Mouse (Mus musculus) midbrain, embryonic 13.5 days (tissue): ENCODE measurements around the gene Saxo1. TPM values are rescaled to one million over a fixed set of nuclear protein-coding genes. Genes with fewer than 3 reads are reported as not detected.

Experiments used
- ATAC-seq: fragments of 200-750 bp; cut with Nextera tagmentation; 2 replicates; pipeline ENCODE4 v1.8.0; 2017; ENCODE audit warnings: mild to moderate bottlenecking, moderate TSS enrichment, moderate library complexity
- H3K27ac ChIP-seq: fragments of 300-500 bp; sonication (generic); 2 replicates; pipeline ENCODE4 v1.5.1; 2015; ENCODE audit warnings: inconsistent platforms, mild to moderate bottlenecking, moderate library complexity
- H3K27me3 ChIP-seq: fragments of 300-500 bp; sonication (generic); 2 replicates; pipeline ENCODE4 v1.6.1; 2015; ENCODE audit warnings: mild to moderate bottlenecking, inconsistent platforms
- H3K36me3 ChIP-seq: fragments of 300-500 bp; sonication (generic); 2 replicates; pipeline ENCODE4 v1.6.1; 2015; ENCODE audit warnings: mild to moderate bottlenecking, inconsistent platforms
- H3K4me1 ChIP-seq: fragments of 300-500 bp; sonication (generic); replicated peaks from 2 replicates; pipeline ENCODE4 v1.6.1; 2015; ENCODE audit warnings: inconsistent platforms
- H3K4me2 ChIP-seq: fragments of 300-500 bp; sonication (generic); replicated peaks from 2 replicates; pipeline ENCODE4 v1.6.1; 2015; ENCODE audit warnings: moderate library complexity, mild to moderate bottlenecking, inconsistent platforms
- H3K4me3 ChIP-seq: fragments of 300-500 bp; sonication (generic); replicated peaks from 2 replicates; pipeline ENCODE4 v1.5.1; 2015; ENCODE audit warnings: mild to moderate bottlenecking, inconsistent platforms
- H3K9ac ChIP-seq: fragments of 300-500 bp; sonication (generic); replicated peaks from 2 replicates; pipeline ENCODE4 v1.6.1; 2015; ENCODE audit warnings: mild to moderate bottlenecking, inconsistent platforms
- H3K9me3 ChIP-seq: fragments of 300-500 bp; sonication (generic); 2 replicates; pipeline ENCODE4 v1.6.1; 2016; ENCODE audit warnings: mild to moderate bottlenecking, inconsistent platforms
- WGBS: fragments of 180-500 bp; shearing (Covaris S2); methylation state at CpG from one replicate; pipeline ENCODE4 v1.1.7; 2015; 5-methylcytosine and 5-hydroxymethylcytosine counted together
- polyA plus RNA-seq: library from polyadenylated mRNA; unstranded; fragments of >200 nt; fragmentation: Nextera tagmentation; extraction: Ambion mirVana; gene quantifications from 2 replicates; pipeline ENCODE4 v1.2.1, GENCODE M21; 2015

Gene Saxo1
- polyA plus RNA-seq, 1 experiment from 2014 or later = not detected

DNA sequence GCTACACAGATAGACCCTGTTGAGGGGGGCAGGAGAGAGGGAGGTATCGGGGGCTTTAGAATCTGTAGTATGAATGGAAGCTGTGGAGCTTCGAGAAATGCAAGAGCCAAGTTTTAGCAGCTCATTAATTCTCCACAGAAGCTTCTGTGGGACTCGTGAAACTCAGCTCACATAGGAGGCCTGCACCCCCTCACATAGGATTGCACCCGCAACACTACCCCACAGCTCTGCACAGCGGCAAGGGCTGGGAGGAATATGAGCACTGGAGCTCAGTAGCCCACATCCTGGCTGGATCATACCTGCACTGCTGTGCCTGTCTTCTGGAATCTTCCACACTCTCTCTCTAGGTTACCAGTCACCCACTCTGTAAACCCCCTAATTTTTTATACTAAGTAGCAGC, 34.4 kb downstream of the Saxo1 start:
- no peaks in the 10 kb centered on the region for H3K36me3 ChIP-seq
- H3K27ac ChIP-seq = no peak overlapping the region
- H3K27me3 ChIP-seq = no peaks in the 10 kb centered on the region
- H3K4me2 ChIP-seq = no peak overlapping the region
- H3K4me3 ChIP-seq = no peak overlapping the region
- H3K9ac ChIP-seq = no peak overlapping the region
- no peaks in the 10 kb centered on the region for H3K4me1 ChIP-seq
- no peaks in the 10 kb centered on the region; the same call in 1 of the 2 replicates for H3K9me3 ChIP-seq
- WGBS = 80% methylated on average over 5 of the region's 5 CpGs
- no peak for ATAC-seq

DNA sequence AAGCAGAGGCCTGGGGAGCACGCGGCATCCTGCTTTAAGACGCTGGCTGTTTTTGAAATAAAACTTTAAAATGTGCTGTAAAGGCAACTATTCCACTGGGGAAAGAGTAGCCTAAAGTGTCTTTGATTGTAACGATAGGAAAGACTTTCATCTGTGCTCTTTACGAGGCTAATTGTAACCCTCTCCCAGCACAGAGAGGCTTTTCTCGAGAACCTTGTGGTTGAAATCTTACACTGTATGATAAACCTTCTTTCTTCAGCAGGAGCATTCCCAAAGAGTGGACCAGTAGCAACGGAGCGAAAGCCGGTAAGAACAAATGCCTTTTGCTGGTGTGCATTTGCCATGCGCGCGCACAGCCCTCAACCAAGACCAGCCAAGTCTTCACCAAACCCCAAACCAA, 37.4 kb downstream of the Saxo1 start:
- no peak overlapping the region for H3K4me2 ChIP-seq
- H3K9ac ChIP-seq = no peak overlapping the region
- no peak for ATAC-seq
- WGBS = 92% methylated on average over 12 of the region's 12 CpGs
- no peak overlapping the region for H3K27ac ChIP-seq
- H3K4me3 ChIP-seq = no peak overlapping the region
- H3K36me3 ChIP-seq = no peaks in the 10 kb centered on the region
- no peaks in the 10 kb centered on the region for H3K4me1 ChIP-seq
- H3K9me3 ChIP-seq = no peaks in the 10 kb centered on the region; the same call in 1 of the 2 replicates
- no peaks in the 10 kb centered on the region for H3K27me3 ChIP-seq

DNA sequence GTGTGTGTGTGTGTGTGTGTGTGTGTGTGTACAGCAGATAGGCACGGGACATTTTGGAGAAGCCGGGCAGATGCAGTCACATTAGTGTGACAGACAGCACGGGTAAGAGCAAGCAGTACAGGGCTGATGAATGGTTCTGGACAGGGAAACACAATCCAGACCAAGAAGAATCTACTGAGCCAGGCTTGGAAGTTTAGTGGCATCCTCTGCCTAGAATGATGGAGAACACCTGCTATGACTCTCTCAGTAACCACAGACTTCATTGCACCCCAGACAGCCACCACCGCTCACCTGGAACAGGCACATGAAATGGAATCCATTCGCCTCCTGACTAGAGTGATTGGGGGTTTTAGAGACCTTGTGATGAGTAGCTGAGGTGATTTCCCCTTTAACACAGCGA, 38.2 kb downstream of the Saxo1 start:
- Histone ChIP-seq H3K4me1 (no peaks in the 10 kb centered on the region), H3K9me3 (no peaks in the 10 kb centered on the region; the same call in 1 of the 2 replicates), H3K9ac (no peak overlapping the region), H3K4me3 (no peak overlapping the region), H3K27ac (no peak overlapping the region), H3K4me2 (no peak overlapping the region), H3K27me3 (no peaks in the 10 kb centered on the region), H3K36me3 (no peaks in the 10 kb centered on the region)
- ATAC-seq = no peak
- WGBS = 89% methylated on average over 6 of the region's 6 CpGs

DNA sequence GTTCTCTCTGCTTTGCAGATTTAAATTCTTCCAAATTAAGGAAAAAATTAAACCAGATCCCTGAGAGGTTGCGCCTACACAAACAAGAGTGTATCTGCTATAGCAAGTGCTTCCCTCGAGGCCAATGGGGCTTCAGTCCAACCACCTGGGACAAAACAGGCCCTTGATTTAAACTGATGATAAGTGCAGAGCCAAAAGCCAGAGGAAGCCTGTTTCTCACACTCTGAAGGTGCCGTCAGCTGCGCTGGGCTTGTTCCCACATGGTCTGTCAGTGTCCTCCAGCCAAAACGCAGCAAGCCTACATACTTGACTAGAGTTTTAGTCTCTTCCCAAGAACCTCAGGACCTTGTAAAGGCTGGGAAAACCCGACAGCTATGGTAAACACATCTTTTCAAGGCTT, 53.5 kb downstream of the Saxo1 start:
- no peak overlapping the region for H3K9ac ChIP-seq
- H3K4me2 ChIP-seq = no peak overlapping the region
- ATAC-seq = no peak
- no peaks in the 10 kb centered on the region for H3K4me1 ChIP-seq
- H3K27ac ChIP-seq = no peak overlapping the region
- H3K9me3 ChIP-seq = no peaks in the 10 kb centered on the region
- no peak overlapping the region for H3K4me3 ChIP-seq
- no peaks in the 10 kb centered on the region for H3K27me3 ChIP-seq
- WGBS = 85% methylated on average over 6 of the region's 6 CpGs
- no peaks in the 10 kb centered on the region for H3K36me3 ChIP-seq

DNA sequence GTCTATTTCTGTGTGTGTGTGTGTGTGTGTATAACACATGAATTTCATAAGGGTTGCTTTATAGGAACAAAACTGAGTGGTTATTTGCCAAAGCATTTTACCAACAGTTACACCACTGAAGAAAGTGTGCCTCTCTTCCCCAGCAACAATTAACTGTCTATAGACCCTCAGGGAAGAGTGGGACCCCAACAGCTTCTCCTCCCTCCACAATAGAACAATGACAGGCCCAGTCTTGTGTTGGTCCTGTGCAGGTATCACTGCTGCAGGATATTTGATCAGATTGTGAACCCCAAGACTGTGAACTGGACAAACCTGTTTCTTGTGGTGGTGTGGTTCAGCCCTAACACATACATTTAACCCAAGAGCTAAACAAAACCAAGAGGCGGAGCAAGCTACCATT, 58.6 kb downstream of the Saxo1 start:
- Histone ChIP-seq H3K27ac (no peak overlapping the region), H3K9me3 (no peaks in the 10 kb centered on the region), H3K36me3 (no peaks in the 10 kb centered on the region), H3K4me2 (no peak overlapping the region), H3K4me1 (no peaks in the 10 kb centered on the region), H3K4me3 (no peak overlapping the region), H3K27me3 (no peaks in the 10 kb centered on the region), H3K9ac (no peak overlapping the region)
- WGBS = 91% methylated on average over 1 of the region's 1 CpGs
- no peak for ATAC-seq

DNA sequence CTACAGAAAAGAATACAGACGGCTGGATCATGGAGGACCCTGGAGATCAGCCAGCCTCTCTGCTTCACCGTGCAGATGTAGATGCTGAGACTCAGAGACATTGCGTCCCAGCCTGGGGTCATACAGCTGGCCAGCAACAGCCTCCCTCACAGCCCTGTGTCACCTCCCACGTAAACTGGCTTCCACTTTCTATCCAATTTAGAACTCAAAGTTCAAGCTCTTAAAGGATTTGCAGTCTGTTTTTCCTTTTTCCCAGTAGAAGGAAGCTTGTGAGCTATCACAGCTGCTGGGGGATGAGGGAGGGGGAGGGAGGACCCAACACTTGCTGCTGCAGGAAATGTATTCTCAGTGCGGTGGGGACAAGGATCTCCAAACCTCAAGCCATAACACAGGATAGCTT, 59.4 kb downstream of the Saxo1 start:
- no peak overlapping the region for H3K4me2 ChIP-seq
- no peaks in the 10 kb centered on the region for H3K36me3 ChIP-seq
- H3K27me3 ChIP-seq = no peaks in the 10 kb centered on the region
- H3K27ac ChIP-seq = no peak overlapping the region
- H3K9me3 ChIP-seq = no peaks in the 10 kb centered on the region
- no peak overlapping the region for H3K4me3 ChIP-seq
- H3K4me1 ChIP-seq = no peaks in the 10 kb centered on the region
- no peak for ATAC-seq
- no peak overlapping the region for H3K9ac ChIP-seq
- 81% methylated on average over 5 of the region's 5 CpGs for WGBS

DNA sequence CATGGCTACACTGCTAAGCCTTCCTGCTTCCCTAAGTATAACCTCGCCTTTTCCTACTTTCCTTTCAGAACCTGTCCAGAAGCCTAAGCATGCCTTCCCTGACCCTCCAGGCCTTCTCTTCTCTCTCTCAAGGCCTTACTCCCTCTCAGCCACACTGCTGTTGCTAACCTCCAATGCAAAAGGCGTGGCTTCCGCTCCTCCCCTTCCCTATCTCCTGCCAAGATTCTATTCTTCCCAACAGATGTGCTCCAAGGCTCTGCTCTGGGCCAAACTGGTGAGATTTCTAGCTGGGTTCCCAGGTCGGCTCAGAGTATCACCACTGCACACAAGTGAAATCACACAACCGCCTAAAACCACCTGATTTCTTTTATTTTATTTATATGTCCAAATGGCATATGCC, 69.0 kb downstream of the Saxo1 start:
- Histone ChIP-seq H3K9ac (no peak overlapping the region), H3K4me2 (no peak overlapping the region), H3K9me3 (no peaks in the 10 kb centered on the region), H3K27me3 (no peaks in the 10 kb centered on the region), H3K4me3 (no peak overlapping the region), H3K36me3 (no peaks in the 10 kb centered on the region), H3K27ac (no peak overlapping the region), H3K4me1 (no peaks in the 10 kb centered on the region)
- 88% methylated on average over 5 of the region's 5 CpGs for WGBS
- ATAC-seq = no peak

DNA sequence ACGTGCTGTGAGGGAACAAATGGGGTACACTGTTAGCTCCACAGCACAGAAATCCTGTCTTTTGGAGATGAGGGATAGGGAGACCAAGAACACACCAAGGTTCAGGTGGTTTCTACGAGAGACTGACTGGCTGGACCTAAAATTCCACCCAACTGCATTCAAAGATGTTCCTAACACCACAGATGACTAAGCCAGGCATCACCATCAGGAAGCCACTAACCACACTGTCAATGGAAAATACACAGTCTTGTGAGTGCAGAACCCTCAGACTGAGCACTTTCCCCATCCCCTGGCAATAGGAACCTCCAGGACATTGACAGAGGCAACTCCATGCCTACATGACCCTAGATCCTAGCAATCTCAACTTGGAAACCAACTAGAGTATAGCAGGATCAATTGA, 71.2 kb downstream of the Saxo1 start:
- ATAC-seq = no peak
- Histone ChIP-seq H3K4me1 (no peaks in the 10 kb centered on the region), H3K27me3 (no peaks in the 10 kb centered on the region), H3K27ac (no peak overlapping the region), H3K36me3 (no peaks in the 10 kb centered on the region), H3K9ac (no peak overlapping the region), H3K4me3 (no peak overlapping the region), H3K9me3 (no peaks in the 10 kb centered on the region), H3K4me2 (no peak overlapping the region)
- 84% methylated on average over 2 of the region's 2 CpGs for WGBS

DNA sequence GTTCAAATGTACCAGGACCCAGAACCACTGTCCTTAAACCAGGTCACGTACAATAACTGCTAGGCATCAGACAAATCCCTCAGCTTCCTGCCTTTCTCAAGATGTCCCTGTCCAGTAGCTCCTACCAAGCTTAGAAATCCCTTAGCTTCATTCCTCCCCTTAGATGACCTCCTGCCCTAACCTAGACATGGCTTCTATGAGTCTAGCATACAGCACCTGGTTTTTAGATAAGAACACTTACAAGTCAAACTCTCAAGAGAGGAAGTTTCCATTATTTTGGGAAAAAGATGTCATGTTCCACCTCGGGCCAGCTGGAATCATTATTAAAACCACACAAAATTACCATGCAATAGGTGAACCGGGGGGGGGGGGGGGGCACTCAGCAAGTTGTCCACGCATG, 71.6 kb downstream of the Saxo1 start:
- Histone ChIP-seq H3K9ac (no peak overlapping the region), H3K27me3 (no peaks in the 10 kb centered on the region), H3K27ac (no peak overlapping the region), H3K4me2 (no peak overlapping the region), H3K36me3 (no peaks in the 10 kb centered on the region), H3K9me3 (no peaks in the 10 kb centered on the region), H3K4me3 (no peak overlapping the region), H3K4me1 (no peaks in the 10 kb centered on the region)
- WGBS = 91% methylated on average over 4 of the region's 4 CpGs
- ATAC-seq = no peak

DNA sequence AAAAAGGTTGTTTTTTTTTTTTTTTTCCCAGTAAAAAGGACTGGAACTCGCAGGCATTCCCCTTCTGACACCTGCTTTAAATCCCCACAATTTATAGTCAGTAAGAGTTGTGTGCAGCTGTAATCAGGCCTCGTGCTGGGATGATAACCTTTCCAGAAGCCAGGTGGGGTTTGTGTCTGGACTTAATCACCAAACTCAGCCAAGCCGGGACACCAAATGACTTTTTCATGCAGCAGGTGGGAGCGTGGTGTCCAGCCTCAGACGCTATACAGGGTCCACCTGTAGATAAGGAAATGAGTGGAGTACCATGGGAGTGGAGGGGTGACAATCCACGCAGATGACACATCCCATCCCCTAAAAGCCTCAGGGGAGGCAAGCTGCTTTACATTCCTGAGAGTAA, 73.1 kb downstream of the Saxo1 start:
- no peaks in the 10 kb centered on the region for H3K36me3 ChIP-seq
- no peaks in the 10 kb centered on the region for H3K27me3 ChIP-seq
- no peak overlapping the region for H3K27ac ChIP-seq
- WGBS = 85% methylated on average over 6 of the region's 6 CpGs
- H3K4me3 ChIP-seq = no peak overlapping the region
- H3K9me3 ChIP-seq = no peaks in the 10 kb centered on the region
- H3K9ac ChIP-seq = no peak overlapping the region
- H3K4me2 ChIP-seq = no peak overlapping the region
- ATAC-seq = no peak
- no peaks in the 10 kb centered on the region for H3K4me1 ChIP-seq

DNA sequence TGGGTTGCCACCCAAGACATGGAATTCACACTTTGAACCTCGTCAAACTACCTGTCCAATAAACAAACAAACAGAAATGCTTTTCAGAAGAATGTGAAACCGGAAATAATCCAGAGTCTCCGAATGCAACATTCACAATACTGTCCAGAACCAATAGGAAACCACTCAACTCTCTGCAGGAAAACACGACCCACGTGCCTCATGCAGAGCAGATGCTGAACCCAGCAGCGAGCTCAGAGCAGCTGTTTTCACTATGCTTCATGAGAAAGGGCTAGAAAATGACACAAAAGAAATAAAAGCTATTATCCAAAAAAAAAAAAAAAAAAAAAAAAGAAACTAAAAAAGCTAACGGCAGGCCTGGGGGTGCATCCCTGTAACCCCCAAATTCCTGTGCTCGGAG, 74.4 kb downstream of the Saxo1 start:
- no peak for ATAC-seq
- Histone ChIP-seq H3K4me2 (no peak overlapping the region), H3K4me3 (no peak overlapping the region), H3K9ac (no peak overlapping the region), H3K4me1 (no peaks in the 10 kb centered on the region), H3K27me3 (no peaks in the 10 kb centered on the region), H3K36me3 (no peaks in the 10 kb centered on the region), H3K9me3 (no peaks in the 10 kb centered on the region), H3K27ac (no peak overlapping the region)
- WGBS = 70% methylated on average over 8 of the region's 8 CpGs

DNA sequence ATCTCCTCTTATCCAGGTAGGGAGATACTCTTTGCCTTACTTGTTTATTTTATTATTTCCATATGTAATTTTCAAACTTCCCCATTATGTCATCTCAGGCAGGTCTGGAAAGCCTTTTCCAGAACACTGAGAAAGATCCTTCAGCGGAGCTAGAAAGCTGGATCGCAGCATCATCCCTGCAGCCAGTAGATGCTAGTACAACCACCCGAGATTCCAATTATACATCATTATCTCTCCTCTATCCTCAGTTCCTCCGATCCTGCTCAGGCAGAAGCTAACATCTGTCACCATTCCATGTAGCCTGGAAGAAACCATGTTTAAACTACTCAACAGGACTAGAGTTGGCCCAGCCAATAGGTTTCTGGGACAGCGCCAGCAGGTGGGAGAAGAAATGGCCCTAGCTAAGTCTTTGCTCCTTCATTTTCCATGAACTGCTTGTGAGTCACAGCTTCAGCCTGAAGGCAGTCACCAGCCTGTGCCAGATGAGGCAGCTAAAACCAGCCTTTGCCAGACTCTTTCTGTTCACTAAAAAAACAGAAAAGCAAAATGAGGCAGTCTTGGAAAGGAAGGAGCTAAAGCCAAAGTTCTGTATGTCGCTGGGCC, 75.0 kb downstream of the Saxo1 start:
- no peaks in the 10 kb centered on the region for H3K9me3 ChIP-seq
- WGBS = 93% methylated on average over 6 of the region's 6 CpGs
- no peaks in the 10 kb centered on the region for H3K36me3 ChIP-seq
- H3K27ac ChIP-seq = no peak overlapping the region
- no peaks in the 10 kb centered on the region for H3K4me1 ChIP-seq
- H3K4me3 ChIP-seq = no peak overlapping the region
- H3K27me3 ChIP-seq = no peaks in the 10 kb centered on the region
- ATAC-seq = no peak
- H3K9ac ChIP-seq = no peak overlapping the region
- no peak overlapping the region for H3K4me2 ChIP-seq

DNA sequence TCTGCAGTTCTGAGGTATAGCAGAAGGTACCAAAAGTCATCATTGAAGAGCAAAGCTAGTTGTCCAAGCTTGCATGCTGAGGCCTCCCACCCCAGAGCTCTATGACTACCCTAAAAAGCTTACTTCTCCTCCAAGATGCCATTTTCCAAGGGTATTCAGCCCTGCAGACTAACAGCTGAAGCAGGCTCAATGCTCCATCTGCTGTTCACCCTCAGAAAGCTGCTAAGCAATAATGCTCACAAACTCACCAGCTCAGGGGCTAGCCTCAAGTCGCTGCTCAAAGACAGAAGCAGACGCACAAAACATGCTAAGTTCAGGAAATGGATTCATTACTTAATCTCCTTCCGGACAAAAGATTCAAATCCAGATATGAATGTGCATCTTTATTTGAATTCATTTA, 77.2 kb downstream of the Saxo1 start:
- H3K36me3 ChIP-seq = no peaks in the 10 kb centered on the region
- H3K9ac ChIP-seq = no peak overlapping the region
- H3K27me3 ChIP-seq = no peaks in the 10 kb centered on the region
- H3K4me2 ChIP-seq = no peak overlapping the region
- no peaks in the 10 kb centered on the region for H3K4me1 ChIP-seq
- WGBS = 86% methylated on average over 3 of the region's 3 CpGs
- no peak overlapping the region for H3K4me3 ChIP-seq
- H3K27ac ChIP-seq = no peak overlapping the region
- ATAC-seq = no peak
- H3K9me3 ChIP-seq = no peaks in the 10 kb centered on the region
